Mouse (Mus musculus): ENCODE measurements around the gene Tmc7. TPM values are rescaled to one million over a fixed set of nuclear protein-coding genes. Genes with fewer than 3 reads are reported as not detected.

Gene Tmc7
- total RNA-seq, 1 experiment: 2.9 TPM

- Histone ChIP-seq H3K4me1 (ENCODE audit: control insufficient read depth in 2 of 2, insufficient read depth in 2 of 2, low read length in 2 of 2, poor library complexity in 1 of 2) (peaks cover 0 to 7% of the 10 kb centered on the region in 2 experiments; a peak in 2 of 4 replicates), H3K27ac (ENCODE audit: insufficient read depth, low read depth, low read length, poor library complexity, severe bottlenecking) (no peak overlapping the region), H3K9ac (ENCODE audit: insufficient read depth, low read depth, low read length, poor library complexity, severe bottlenecking) (no peak overlapping the region), H3K4me3 (ENCODE audit: insufficient read depth in 1 of 2, low read depth in 1 of 2, low read length in 2 of 2, poor library complexity in 1 of 2, severe bottlenecking in 1 of 2) (no peak overlapping the region), H3K9me3 (ENCODE audit: control insufficient read depth, insufficient read depth, low read depth, low read length) (no peaks in the 10 kb centered on the region), H3K36me3 (ENCODE audit: control insufficient read depth, insufficient read depth, low read length, poor library complexity, severe bottlenecking) (no peaks in the 10 kb centered on the region)
- in situ Hi-C loops (cut with MboI; ENCODE audit: low sequenced_read_pairs in 2 of 2, unreplicated experiment in 2 of 2): no loop called here
- no peak for DNase-seq (ENCODE audit: low read depth, low spot score)
- TF ChIP-seq CHD2 (IDR thresholded peaks at IDR 0.05; ENCODE audit: low read depth, low read length) (no peak), MAFK (IDR thresholded peaks at IDR 0.05; ENCODE audit: insufficient read depth, low read depth, low read length) (no peak), ZNF384 (IDR thresholded peaks at IDR 0.05; ENCODE audit: low read depth, low read length) (no peak), HCFC1 (IDR thresholded peaks at IDR 0.05; ENCODE audit: borderline replicate concordance, insufficient read depth, low read length) (no peak), ZC3H11A (IDR thresholded peaks at IDR 0.05; ENCODE audit: borderline replicate concordance, low read depth, low read length) (no peak)
Measured at GRCm38 (mm10) chr7:118488060-118488664, 96.4 kb downstream of the Tmc7 start.

- Histone ChIP-seq H3K4me3 (ENCODE audit: insufficient read depth in 1 of 2, low read depth in 1 of 2, low read length in 2 of 2, poor library complexity in 1 of 2, severe bottlenecking in 1 of 2) (no peak overlapping the region), H3K27ac (ENCODE audit: insufficient read depth, low read depth, low read length, poor library complexity, severe bottlenecking) (no peak overlapping the region), H3K36me3 (ENCODE audit: control insufficient read depth, insufficient read depth, low read length, poor library complexity, severe bottlenecking) (no peaks in the 10 kb centered on the region), H3K4me1 (ENCODE audit: control insufficient read depth in 2 of 2, insufficient read depth in 2 of 2, low read length in 2 of 2, poor library complexity in 1 of 2) (peaks cover 0 to 7% of the 10 kb centered on the region in 2 experiments; a peak in 2 of 4 replicates), H3K9me3 (ENCODE audit: control insufficient read depth, insufficient read depth, low read depth, low read length) (no peaks in the 10 kb centered on the region), H3K9ac (ENCODE audit: insufficient read depth, low read depth, low read length, poor library complexity, severe bottlenecking) (no peak overlapping the region)
- DNase-seq (ENCODE audit: low read depth, low spot score): no peak
- TF ChIP-seq ZC3H11A (IDR thresholded peaks at IDR 0.05; ENCODE audit: borderline replicate concordance, low read depth, low read length) (no peak), HCFC1 (IDR thresholded peaks at IDR 0.05; ENCODE audit: borderline replicate concordance, insufficient read depth, low read length) (no peak), MAFK (IDR thresholded peaks at IDR 0.05; ENCODE audit: insufficient read depth, low read depth, low read length) (peak; percentile 75), ZNF384 (IDR thresholded peaks at IDR 0.05; ENCODE audit: low read depth, low read length) (no peak), CHD2 (IDR thresholded peaks at IDR 0.05; ENCODE audit: low read depth, low read length) (no peak)
- in situ Hi-C loops (cut with MboI; ENCODE audit: low sequenced_read_pairs in 2 of 2, unreplicated experiment in 2 of 2): no loop called here
Measured at GRCm38 (mm10) chr7:118486917-118487316, 97.6 kb downstream of the Tmc7 start.

Other genes with a start within 250 kb of the Tmc7 start
- gene Syt17, start 136.5 kb downstream of the Tmc7 start, total RNA-seq (2012; rRNA removed): 0.53 and 0.67 TPM in 2 replicates
- 3.3 and 9.7 TPM in 2 replicates for gene Itpripl2, start 92.8 kb downstream of the Tmc7 start, total RNA-seq (2012; rRNA removed)
- gene Coq7, start 51.4 kb downstream of the Tmc7 start, total RNA-seq (2012; rRNA removed): 56.1 and 63.7 TPM in 2 replicates
- gene Tmc5, start 12.6 kb upstream of the Tmc7 start, total RNA-seq (2012; rRNA removed): 0.80 and 0.90 TPM in 2 replicates
- gene Gde1, start 121.0 kb upstream of the Tmc7 start, total RNA-seq (2012; rRNA removed): 57.6 and 70.7 TPM in 2 replicates
- gene Ccp110, start 127.8 kb upstream of the Tmc7 start, total RNA-seq (2012; rRNA removed): 25.8 and 28.6 TPM in 2 replicates
- 36.8 and 49.2 TPM in 2 replicates for gene Vps35l, start 155.5 kb upstream of the Tmc7 start, total RNA-seq (2012; rRNA removed)